Comparison of ENCODE assay signal across 35 mouse cellular contexts in genomic region chr3:121715336-121715735, GRCm38 (mm10). TPM values are rescaled to one million over a fixed set of nuclear protein-coding genes. Genes with fewer than 3 reads are reported as not detected.
DNase-seq lines count a peak whose midpoint lies in the region; TF ChIP-seq lines count a peak whose summit lies in the region.
"Had no signal": no experiment of that assay in that cellular context is flagged by ENCODE, and none has a peak within 500 bp of the region (broad histone marks: within the 10 kb centered on the region; RNA-seq: fewer than 3 reads in every experiment).

No protein-coding gene starts in this region.

- H3K4me3 ChIP-seq in layer of hippocampus, adult 2 months: no peak overlapping the region
- no peak overlapping the region for H3K4me3 ChIP-seq in brown adipose tissue, adult 24 weeks (ENCODE audit: insufficient read depth, low read depth, low read length)
- no peak overlapping the region for H3K4me3 ChIP-seq in olfactory bulb, adult 2 months (ENCODE audit: insufficient read depth, low read depth, low read length)
- H3K4me3 ChIP-seq: forebrain, embryonic 10.5 days; forebrain, embryonic 13.5 days; gastrocnemius, adult 2 months; heart, embryonic 13.5 days; hindbrain, embryonic 10.5 days had no signal

- DNase-seq in heart, adult 11 months: peak; percentile 81
- DNase-seq in heart, postnatal 14 days: no peak
- no peak for DNase-seq in layer of hippocampus, adult 2 months (ENCODE audit: low spot score in 2 of 2)
- no peak for DNase-seq in layer of hippocampus, adult 9-10 months (ENCODE audit: low spot score)
- no peak for DNase-seq in adrenal gland, adult 18-20 months (ENCODE audit: low spot score in 2 of 2)
- DNase-seq: adrenal gland, adult 2 months; adrenal gland, postnatal 14 days; B cell, adult 2 months; cerebellum, adult 11-12 months; cerebellum, adult 9-11 months; cerebellum, postnatal 25 days; forebrain, postnatal 0 days; gastrocnemius, adult 2 months; gastrocnemius, postnatal 14 days; heart, adult 18-20 months had no signal

- no peak for TF ChIP-seq POLR2A in olfactory bulb, adult 2 months (IDR thresholded peaks at IDR 0.05; ENCODE audit: insufficient read depth, low read depth, low read length)

- intact Hi-C loops in heart, postnatal 14 days (cut with DNase I): no loop called here

- peaks cover 13% of the 10 kb centered on the region for H3K4me1 ChIP-seq in brown adipose tissue, adult 24 weeks (ENCODE audit: control insufficient read depth, insufficient read depth, insufficient read length, low read length)
- peaks cover 10% of the 10 kb centered on the region for H3K4me1 ChIP-seq in olfactory bulb, adult 2 months (ENCODE audit: control insufficient read depth, insufficient read depth, low read length)

- no peak for TF ChIP-seq CTCF in layer of hippocampus, adult 2 months (conservative IDR thresholded peaks at IDR 0.05)
- TF ChIP-seq CTCF in olfactory bulb, adult 2 months (IDR thresholded peaks at IDR 0.05; ENCODE audit: insufficient read depth, low read depth, low read length): no peak

- H3K27ac ChIP-seq in layer of hippocampus, adult 2 months: peak overlapping the region; percentile 89
- peak overlapping the region; percentile 42 for H3K27ac ChIP-seq in brown adipose tissue, adult 24 weeks (replicated peaks; ENCODE audit: low read depth, low read length)
- peak overlapping the region; percentile 38; the same call in 1 of the 2 replicates for H3K27ac ChIP-seq in olfactory bulb, adult 2 months (ENCODE audit: insufficient read depth, low read depth, low read length)
- H3K27ac ChIP-seq: forebrain, embryonic 10.5 days; forebrain, embryonic 13.5 days; gastrocnemius, adult 2 months; heart, embryonic 13.5 days; hindbrain, embryonic 10.5 days; hindbrain, embryonic 14.5 days had no signal

RNA-seq across cellular contexts. Expression of gene F3, which starts 8.0 kb away (rescaled TPM):
- total RNA-seq in heart, postnatal 14 days (2021): 10 to 100 TPM; 16.8 to 19.5 TPM
- total RNA-seq in layer of hippocampus, adult 2 months (2021): 10 to 100 TPM; 52.6 to 68.0 TPM
- polyA plus RNA-seq in brown adipose tissue, adult 24 weeks (2012; ENCODE audit: insufficient read depth, insufficient read length, missing spikeins): 32.7 and 54.0 TPM in 2 replicates
- not detected in 2 replicates for polyA plus RNA-seq in olfactory bulb, adult 2 months (2012; ENCODE audit: insufficient read depth, insufficient read length, low replicate concordance, missing spikeins)
- total RNA-seq in adrenal gland, adult 18-20 months (2021): 10 to 100 TPM in 1 of 2 experiments, 1 to 10 TPM in 1; 7.9 to 16.6 TPM
- total RNA-seq: G1E had no signal
- polyA plus RNA-seq: G1E had no signal

RNA-seq across cellular contexts. Expression of gene 4930432M17Rik, which starts 44.8 kb away (rescaled TPM):
- not detected for total RNA-seq in heart, postnatal 14 days (2021)
- total RNA-seq in layer of hippocampus, adult 2 months (2021): not detected
- not detected in 2 replicates for polyA plus RNA-seq in brown adipose tissue, adult 24 weeks (2012; ENCODE audit: insufficient read depth, insufficient read length, missing spikeins)
- polyA plus RNA-seq in olfactory bulb, adult 2 months (2012; ENCODE audit: insufficient read depth, insufficient read length, low replicate concordance, missing spikeins): not detected in 2 replicates
- total RNA-seq in adrenal gland, adult 18-20 months (2021): not detected
- total RNA-seq: adrenal gland, adult 2 months; adrenal gland, postnatal 14 days; adrenal gland, postnatal 4 days; CH12.LX; common myeloid progenitor, adult 5-6 weeks; forebrain, postnatal 0 days; gastrocnemius, adult 2 months; gastrocnemius, postnatal 14 days; gastrocnemius, postnatal 4 days; heart, adult 18-20 months; heart, postnatal 25 days had no signal
- polyA plus RNA-seq: adrenal gland, adult 2 months; embryonic facial prominence, embryonic 11.5 days; embryonic facial prominence, embryonic 14.5 days; forebrain, embryonic 10.5 days; forebrain, embryonic 13.5 days; forebrain, postnatal 0 days; frontal cortex, adult 2 months; G1E; heart, embryonic 13.5 days; heart, embryonic 16.5 days; hindbrain, embryonic 10.5 days; hindbrain, embryonic 14.5 days; intestine, embryonic 14.5 days; intestine, postnatal 0 days; Patski had no signal

Comparison
In these comparisons a context has a peak if more than half of its experiments do, and no peak if none do; other contexts are left out.
1. H3K27ac ChIP-seq: peak in every context shown above with its lines; median percentile 89 in layer of hippocampus, adult 2 months; 42 in brown adipose tissue, adult 24 weeks; 38 in olfactory bulb, adult 2 months.